Mouse (Mus musculus): Measurements from ENCODE around the gene Kcnh2. TPM values are rescaled to one million over a fixed set of nuclear protein-coding genes. Genes with fewer than 3 reads are reported as not detected.

Gene Kcnh2
- polyA plus RNA-seq, 1 experiment from 2014 or later, result 35.3 TPM

DNA sequence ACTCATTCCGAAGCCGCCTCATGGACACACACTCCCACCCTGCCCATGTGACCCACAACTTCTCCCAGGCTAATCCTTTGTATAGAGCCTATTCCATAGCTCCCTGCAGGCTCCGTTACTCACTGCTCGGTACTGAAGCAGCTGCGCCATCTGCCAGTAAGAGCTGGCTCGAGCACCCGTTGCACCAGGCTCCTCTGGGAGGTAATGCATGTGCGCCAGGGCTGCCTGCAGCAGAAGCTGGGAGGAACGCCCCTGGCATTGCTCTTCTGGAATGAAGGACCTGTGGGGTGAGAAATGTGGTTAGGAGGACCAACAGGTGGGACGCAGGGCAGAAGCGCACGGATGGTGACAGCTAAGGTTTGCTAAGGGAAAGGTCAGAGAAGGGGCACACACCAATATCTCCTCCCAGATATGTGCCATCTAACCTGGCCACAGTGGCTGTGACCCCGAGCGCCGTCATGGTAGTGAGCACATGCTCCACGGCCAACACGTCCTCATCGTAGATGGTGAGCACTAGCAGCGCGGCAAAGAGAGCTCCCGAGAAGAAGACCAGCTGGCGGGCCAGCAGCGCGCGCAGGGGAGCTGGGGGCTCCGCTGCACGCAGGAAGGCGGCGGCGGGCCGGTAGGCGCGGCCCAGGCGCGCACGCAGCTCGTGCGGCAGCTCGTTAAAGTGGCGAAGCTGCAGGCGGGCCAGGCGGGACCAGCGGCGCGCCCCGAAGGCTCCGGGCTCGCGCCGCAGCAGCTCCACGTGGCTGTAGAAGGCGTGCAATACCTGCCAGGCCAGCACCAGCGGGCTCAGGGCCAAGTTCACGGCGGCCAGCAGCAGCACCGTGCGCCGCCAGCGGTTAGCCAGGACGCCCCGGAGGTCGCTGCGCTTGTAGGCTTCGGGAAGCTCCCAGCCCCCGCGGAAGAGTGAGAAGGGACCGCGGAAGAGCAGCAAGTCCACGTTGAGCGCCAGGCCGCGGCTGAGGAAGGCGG, 36.1 kb upstream of the Kcnh2 start:
- Histone ChIP-seq H3K27me3 (ENCODE audit: low read depth, poor library complexity, severe bottlenecking) (peaks cover 68% of the 10 kb centered on the region), H3K27ac (replicated peaks) (peak overlapping the region; percentile 78)

DNA sequence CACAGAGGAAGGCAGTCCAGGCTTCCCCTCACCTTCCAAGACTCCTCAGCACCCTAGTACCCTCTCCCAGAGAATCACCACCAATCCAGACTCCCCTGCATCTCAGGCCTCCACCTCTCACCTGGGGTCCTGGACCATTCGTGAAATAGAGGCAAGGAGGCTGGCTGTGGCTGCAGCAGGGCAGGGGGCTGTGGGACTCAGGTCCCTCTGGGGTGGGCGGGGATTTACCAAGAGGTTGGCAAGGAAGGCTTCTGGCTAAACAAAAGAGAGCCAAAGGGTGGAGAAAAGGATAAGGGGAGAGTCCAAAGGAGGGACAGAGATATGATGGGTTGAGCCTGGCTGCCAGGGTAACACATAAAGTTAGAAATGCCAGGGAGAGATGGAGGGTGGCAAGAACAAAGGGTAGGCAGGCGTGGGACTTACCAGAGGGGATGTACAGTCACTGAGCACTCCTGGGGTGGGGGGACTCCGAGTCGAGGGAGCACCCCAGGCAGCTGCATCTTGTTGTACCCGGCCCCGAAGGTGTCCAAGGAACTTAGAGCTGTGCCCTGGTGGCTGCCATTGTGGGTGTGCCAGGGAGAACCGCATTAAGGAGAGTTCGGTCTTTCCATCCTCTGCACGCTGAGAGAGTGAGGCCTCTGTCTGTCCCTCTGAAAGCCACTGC, 34.6 kb upstream of the Kcnh2 start:
- H3K4me3 ChIP-seq, result no peak overlapping the region
- DNase-seq (ENCODE audit: low spot score), result no peak
- H3K27ac ChIP-seq (replicated peaks), result no peak overlapping the region
- peaks cover 61% of the 10 kb centered on the region for H3K4me1 ChIP-seq
- no peaks in the 10 kb centered on the region for H3K9me3 ChIP-seq (replicated peaks)
- WGBS, result 83% methylated on average over 10 of the region's 10 CpGs
- H3K27me3 ChIP-seq (ENCODE audit: low read depth, poor library complexity, severe bottlenecking), result peaks cover 68% of the 10 kb centered on the region
- H3K36me3 ChIP-seq, result no peaks in the 10 kb centered on the region

More for the DNA sequence above, 36.1 kb upstream of the Kcnh2 start:
- peak overlapping the region; percentile 61 for H3K4me3 ChIP-seq
- H3K4me1 ChIP-seq, result peaks cover 55% of the 10 kb centered on the region
- peak; percentile 65 for DNase-seq (ENCODE audit: low spot score)
- no peaks in the 10 kb centered on the region for H3K9me3 ChIP-seq (replicated peaks)
- WGBS, result 1% methylated on average over 73 of the region's 73 CpGs
- no peaks in the 10 kb centered on the region for H3K36me3 ChIP-seq

DNA sequence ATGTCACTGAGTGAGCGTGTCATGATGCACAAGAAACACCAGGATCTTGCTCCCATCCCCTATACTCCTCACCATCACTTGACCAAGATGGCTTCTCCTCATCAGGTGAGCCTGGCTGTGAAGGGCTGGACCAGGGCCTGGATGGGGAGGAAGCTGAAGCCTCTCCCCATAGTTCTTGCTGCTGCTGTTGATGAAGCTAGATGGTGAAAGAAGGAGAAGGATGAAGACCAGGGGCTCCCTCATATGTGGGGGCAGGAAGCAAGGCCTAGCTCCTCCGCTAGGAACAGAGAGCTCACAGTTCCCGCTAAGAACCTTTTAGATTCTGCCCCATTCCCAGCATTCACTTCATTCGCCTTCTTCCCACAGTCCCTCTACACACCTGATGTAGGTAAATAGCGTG, 34.0 kb upstream of the Kcnh2 start:
- no peak overlapping the region for H3K27ac ChIP-seq (replicated peaks)
- H3K27me3 ChIP-seq (ENCODE audit: low read depth, poor library complexity, severe bottlenecking), result peaks cover 62% of the 10 kb centered on the region
- H3K4me1 ChIP-seq, result peaks cover 61% of the 10 kb centered on the region
- DNase-seq (ENCODE audit: low spot score), result no peak
- 87% methylated on average over 5 of the region's 5 CpGs for WGBS
- no peaks in the 10 kb centered on the region for H3K9me3 ChIP-seq (replicated peaks)
- H3K4me3 ChIP-seq, result no peak overlapping the region
- no peaks in the 10 kb centered on the region for H3K36me3 ChIP-seq

DNA sequence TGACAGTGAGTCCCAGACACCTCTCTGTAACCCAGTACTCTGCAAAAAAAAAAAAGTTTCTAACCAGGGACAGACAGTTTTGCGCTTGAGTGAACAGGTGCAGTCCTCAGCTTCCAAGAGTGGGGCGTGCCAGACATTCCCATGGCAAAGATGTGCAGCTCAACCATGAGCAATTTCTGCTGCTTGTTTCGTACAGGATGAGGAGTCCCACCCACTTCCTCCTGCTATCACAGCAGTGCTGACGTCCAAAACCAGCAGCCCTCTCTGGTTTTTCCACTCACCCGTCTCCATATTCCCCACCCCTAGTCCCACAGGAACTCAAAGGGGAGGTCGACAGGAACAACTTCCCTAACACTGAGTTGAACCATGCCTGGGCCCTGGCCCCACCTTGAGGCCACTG, 33.0 kb upstream of the Kcnh2 start:
- 72% methylated on average over 6 of the region's 6 CpGs for WGBS
- H3K27me3 ChIP-seq (ENCODE audit: low read depth, poor library complexity, severe bottlenecking), result peaks cover 52% of the 10 kb centered on the region

DNA sequence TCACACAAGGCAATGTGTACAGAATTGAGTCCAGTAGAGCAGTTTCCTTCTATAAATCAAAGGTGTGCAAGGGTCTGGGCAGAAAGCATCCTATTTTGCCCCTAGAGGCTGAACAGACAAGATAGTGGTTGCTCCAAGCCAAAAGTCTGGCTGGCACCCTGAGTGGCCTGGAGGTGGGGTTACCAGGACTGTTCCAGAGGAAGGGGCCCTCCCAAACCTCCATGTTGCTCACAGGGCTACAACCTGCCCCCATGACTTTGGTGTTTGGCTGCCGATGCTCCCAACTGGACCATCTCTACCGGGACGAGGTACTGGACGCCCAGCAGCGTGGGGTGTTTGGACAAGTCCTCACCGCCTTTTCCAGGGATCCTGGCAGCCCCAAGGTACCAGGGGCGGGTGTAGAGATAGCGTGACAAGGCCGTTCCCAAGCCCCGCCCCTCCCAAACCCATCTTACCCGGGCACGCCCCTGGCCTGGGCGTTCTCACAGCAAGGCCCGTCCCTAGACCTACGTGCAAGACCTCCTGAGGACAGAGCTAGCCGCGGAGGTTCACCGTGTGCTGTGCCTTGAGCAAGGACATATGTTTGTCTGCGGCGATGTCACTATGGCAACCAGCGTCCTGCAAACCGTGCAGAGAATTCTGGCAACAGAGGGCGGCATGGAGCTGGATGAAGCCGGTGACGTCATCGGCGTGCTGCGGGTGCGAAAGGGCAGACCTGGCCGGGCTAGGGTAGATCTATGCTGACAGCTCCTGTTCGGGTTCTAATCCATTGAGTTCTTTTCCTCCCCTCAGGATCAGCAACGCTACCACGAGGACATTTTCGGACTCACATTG, 31.8 kb upstream of the Kcnh2 start:
- peaks cover 58% of the 10 kb centered on the region for H3K4me1 ChIP-seq
- WGBS, result under 1% methylated on average over 34 of the region's 34 CpGs
- peak overlapping the region; percentile 84 for H3K27ac ChIP-seq (replicated peaks)
- no peaks in the 10 kb centered on the region for H3K36me3 ChIP-seq
- peaks cover 41% of the 10 kb centered on the region for H3K27me3 ChIP-seq (ENCODE audit: low read depth, poor library complexity, severe bottlenecking)
- peak; percentile 95 for DNase-seq (ENCODE audit: low spot score)
- peak overlapping the region; percentile 59 for H3K4me3 ChIP-seq
- no peaks in the 10 kb centered on the region for H3K9me3 ChIP-seq (replicated peaks)

More for the DNA sequence above, 33.0 kb upstream of the Kcnh2 start:
- H3K27ac ChIP-seq (replicated peaks), result no peak overlapping the region
- H3K36me3 ChIP-seq, result no peaks in the 10 kb centered on the region
- no peak overlapping the region for H3K4me3 ChIP-seq
- no peak for DNase-seq (ENCODE audit: low spot score)
- peaks cover 65% of the 10 kb centered on the region for H3K4me1 ChIP-seq
- H3K9me3 ChIP-seq (replicated peaks), result no peaks in the 10 kb centered on the region

DNA sequence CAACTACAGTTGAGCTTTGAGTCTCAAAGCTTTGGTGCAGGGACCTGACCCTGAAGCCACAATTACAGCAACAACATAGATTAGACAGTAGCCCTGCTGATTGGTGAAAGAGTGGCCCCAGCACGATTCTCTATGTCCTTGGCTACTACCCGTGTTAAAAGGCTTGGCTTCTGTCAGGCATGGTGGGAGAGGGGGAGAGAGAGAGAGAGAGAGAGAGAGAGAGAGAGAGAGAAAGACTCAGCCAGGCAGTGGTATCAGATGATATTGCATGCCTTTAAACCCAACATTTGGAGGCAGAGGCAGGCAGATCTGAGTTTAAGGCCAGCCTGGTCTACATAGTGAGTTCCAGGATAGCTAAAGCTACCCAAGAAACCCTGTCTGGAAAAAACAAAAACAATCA, 30.6 kb upstream of the Kcnh2 start:
- 76% methylated on average over 2 of the region's 2 CpGs for WGBS
- H3K4me3 ChIP-seq, result no peak overlapping the region
- no peaks in the 10 kb centered on the region for H3K9me3 ChIP-seq (replicated peaks)
- H3K27me3 ChIP-seq (ENCODE audit: low read depth, poor library complexity, severe bottlenecking), result peaks cover 28% of the 10 kb centered on the region
- no peak overlapping the region for H3K27ac ChIP-seq (replicated peaks)
- DNase-seq (ENCODE audit: low spot score), result no peak
- H3K4me1 ChIP-seq, result peaks cover 54% of the 10 kb centered on the region
- H3K36me3 ChIP-seq, result no peaks in the 10 kb centered on the region

DNA sequence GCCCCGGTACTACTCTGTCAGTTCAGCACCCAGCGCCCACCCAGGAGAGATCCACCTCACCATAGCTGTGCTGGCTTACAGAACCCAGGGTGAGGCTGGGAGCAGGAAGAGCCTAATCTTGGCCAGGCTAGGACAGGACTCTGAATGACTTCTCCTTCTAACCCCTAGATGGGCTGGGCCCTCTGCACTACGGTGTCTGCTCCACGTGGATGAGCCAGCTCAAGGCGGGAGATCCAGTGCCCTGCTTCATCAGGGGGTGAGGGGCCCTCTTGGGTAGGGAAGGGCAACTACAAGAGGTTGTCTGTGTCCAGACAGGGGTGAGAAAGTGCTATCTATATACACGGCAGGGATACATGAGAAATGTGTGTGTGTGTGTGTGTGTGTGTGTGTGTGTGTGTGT, 30.1 kb upstream of the Kcnh2 start:
- WGBS, result 77% methylated on average over 6 of the region's 6 CpGs
- H3K27ac ChIP-seq (replicated peaks), result no peak overlapping the region
- no peak overlapping the region for H3K4me3 ChIP-seq
- no peaks in the 10 kb centered on the region for H3K9me3 ChIP-seq (replicated peaks)
- no peaks in the 10 kb centered on the region for H3K36me3 ChIP-seq
- H3K27me3 ChIP-seq (ENCODE audit: low read depth, poor library complexity, severe bottlenecking), result peaks cover 23% of the 10 kb centered on the region
- no peak for DNase-seq (ENCODE audit: low spot score)
- H3K4me1 ChIP-seq, result peaks cover 49% of the 10 kb centered on the region

DNA sequence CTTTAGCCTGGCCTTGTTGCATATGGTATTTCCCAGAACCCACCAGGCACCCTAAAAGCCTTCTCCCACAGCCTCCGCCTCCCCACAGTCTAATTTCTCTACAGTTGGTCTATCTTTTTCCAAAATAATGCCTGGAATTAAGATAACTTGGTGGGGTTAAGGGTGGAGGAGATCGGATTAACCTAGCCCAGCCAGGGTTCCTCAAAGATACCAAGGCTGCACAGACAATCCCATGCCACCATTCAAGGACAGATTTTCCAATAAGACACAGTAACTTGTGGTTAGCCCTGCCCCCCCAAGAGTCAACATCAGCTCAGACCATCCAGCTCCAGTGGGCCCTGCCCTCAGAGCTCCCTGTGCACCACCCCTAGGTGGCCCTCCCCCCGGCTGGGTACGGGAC, 29.1 kb upstream of the Kcnh2 start:
- WGBS, result 91% methylated on average over 4 of the region's 4 CpGs
- Histone ChIP-seq H3K36me3 (no peaks in the 10 kb centered on the region), H3K9me3 (replicated peaks) (no peaks in the 10 kb centered on the region), H3K4me3 (no peak overlapping the region), H3K27ac (replicated peaks) (0 out of 2 replicates have a peak overlapping the region, but pooled peaks have one; percentile 9), H3K27me3 (ENCODE audit: low read depth, poor library complexity, severe bottlenecking) (peaks cover 13% of the 10 kb centered on the region), H3K4me1 (peaks cover 43% of the 10 kb centered on the region)
- no peak for DNase-seq (ENCODE audit: low spot score)

DNA sequence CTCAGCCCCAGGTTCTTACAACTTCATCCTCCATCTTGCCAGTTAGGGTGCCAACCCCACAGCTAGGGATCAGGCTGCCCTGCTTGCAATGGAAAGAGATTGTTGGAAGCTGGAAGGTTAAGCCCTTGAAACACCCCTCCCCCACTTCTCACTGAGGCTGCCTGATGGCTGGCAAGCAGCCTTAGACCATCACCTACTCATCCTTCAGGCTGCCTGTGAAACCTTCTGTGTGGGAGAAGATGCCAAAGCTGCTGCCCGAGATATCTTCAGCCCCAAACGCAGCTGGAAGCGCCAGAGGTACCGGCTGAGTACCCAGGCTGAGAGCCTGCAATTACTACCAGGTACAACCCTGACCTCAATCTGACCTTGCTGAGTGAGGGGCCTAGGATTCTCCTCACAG, 28.1 kb upstream of the Kcnh2 start:
- Histone ChIP-seq H3K9me3 (replicated peaks) (no peaks in the 10 kb centered on the region), H3K36me3 (no peaks in the 10 kb centered on the region), H3K4me1 (peaks cover 43% of the 10 kb centered on the region), H3K27ac (replicated peaks) (no peak overlapping the region), H3K27me3 (ENCODE audit: low read depth, poor library complexity, severe bottlenecking) (peaks cover 3% of the 10 kb centered on the region), H3K4me3 (no peak overlapping the region)
- 84% methylated on average over 4 of the region's 4 CpGs for WGBS
- no peak for DNase-seq (ENCODE audit: low spot score)

DNA sequence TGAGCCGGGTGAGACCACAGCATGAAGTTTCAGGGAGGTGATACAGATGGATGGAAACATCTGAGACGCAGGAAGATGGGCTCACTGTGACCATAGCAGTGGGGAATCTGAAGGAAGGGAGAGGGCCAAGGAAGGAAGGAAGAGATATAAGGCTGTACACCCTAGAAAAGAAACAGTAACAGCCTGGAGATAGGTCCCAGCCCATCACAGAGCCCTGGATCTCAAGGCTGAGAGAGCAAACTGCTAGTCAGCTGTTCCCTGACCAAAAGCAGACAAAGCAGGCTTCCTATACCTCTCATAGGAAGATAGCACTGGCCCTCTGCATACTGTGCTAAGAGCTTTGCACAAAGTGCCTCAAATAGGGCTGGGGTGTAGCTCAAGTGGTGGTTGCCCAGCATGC, 27.3 kb upstream of the Kcnh2 start:
- 80% methylated on average over 2 of the region's 2 CpGs for WGBS
- no peak for DNase-seq (ENCODE audit: low spot score)
- no peaks in the 10 kb centered on the region for H3K36me3 ChIP-seq
- H3K9me3 ChIP-seq (replicated peaks), result no peaks in the 10 kb centered on the region
- H3K4me1 ChIP-seq, result peaks cover 38% of the 10 kb centered on the region
- H3K27ac ChIP-seq (replicated peaks), result 0 out of 2 replicates have a peak overlapping the region, but pooled peaks have one; percentile 14
- no peaks in the 10 kb centered on the region for H3K27me3 ChIP-seq (ENCODE audit: low read depth, poor library complexity, severe bottlenecking)
- no peak overlapping the region for H3K4me3 ChIP-seq

DNA sequence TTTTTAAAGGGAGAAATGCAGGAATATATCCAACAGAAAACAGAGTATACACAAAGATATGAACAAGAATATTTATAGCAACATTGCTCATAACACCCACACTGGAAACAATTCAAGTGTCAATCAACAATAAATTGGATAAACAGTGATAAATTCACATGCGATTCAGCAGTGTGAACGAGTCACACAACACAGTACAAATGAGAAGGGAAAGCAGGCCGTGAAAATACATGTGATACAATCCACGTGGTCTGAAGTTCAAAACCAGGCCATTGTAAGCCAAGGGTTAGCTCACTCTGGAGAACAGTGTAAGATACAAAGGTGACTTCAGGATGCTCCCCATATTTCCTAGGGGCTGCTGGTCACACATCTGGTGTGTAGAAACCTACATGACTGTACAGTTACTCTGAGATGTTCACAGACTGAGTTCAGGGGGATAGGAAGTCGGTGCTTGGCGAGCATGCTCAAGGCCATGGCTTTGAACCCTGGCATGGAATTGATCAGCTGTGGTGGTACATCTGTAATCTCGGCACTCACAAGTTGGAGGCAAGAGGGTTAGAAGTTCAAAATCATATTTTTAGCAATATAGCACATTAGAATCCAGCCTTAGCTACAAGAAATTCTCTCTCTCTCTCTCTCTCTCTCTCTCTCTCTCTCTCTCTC, 23.4 kb upstream of the Kcnh2 start:
- Histone ChIP-seq H3K4me3 (no peak overlapping the region), H3K4me1 (peaks cover 19% of the 10 kb centered on the region), H3K36me3 (no peaks in the 10 kb centered on the region), H3K9me3 (replicated peaks) (no peaks in the 10 kb centered on the region), H3K27ac (replicated peaks) (no peak overlapping the region), H3K27me3 (ENCODE audit: low read depth, poor library complexity, severe bottlenecking) (no peaks in the 10 kb centered on the region; the same call in 1 of the 2 replicates)
- no peak for DNase-seq (ENCODE audit: low spot score)
- 90% methylated on average over 7 of the region's 7 CpGs for WGBS

DNA sequence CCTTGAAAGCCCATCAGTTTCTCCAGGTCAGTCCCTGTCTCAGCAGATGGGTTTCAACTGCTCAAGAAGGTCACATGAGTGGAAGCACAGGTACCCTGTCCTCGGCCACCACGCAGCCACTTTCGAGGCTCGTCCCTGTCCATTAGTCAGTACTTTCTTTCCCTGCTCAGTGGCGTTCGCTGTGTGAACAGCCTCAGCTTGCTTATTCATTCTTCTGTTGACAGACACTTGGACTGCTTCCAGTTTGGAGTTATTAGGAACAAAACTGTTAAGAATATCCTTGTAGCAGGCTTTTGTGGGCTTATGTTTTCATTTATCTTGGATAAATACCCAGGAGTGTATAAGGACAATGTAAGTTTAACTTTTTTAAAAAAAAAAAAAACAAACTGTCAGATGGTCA, 22.8 kb upstream of the Kcnh2 start:
- Histone ChIP-seq H3K4me3 (no peak overlapping the region), H3K36me3 (no peaks in the 10 kb centered on the region), H3K27ac (replicated peaks) (no peak overlapping the region), H3K4me1 (peaks cover 17% of the 10 kb centered on the region), H3K9me3 (replicated peaks) (no peaks in the 10 kb centered on the region), H3K27me3 (ENCODE audit: low read depth, poor library complexity, severe bottlenecking) (no peaks in the 10 kb centered on the region; the same call in 1 of the 2 replicates)
- WGBS, result 85% methylated on average over 6 of the region's 6 CpGs
- DNase-seq (ENCODE audit: low spot score), result no peak
